Mouse (Mus musculus): ENCODE measurements around the gene Stat2.

DNA sequence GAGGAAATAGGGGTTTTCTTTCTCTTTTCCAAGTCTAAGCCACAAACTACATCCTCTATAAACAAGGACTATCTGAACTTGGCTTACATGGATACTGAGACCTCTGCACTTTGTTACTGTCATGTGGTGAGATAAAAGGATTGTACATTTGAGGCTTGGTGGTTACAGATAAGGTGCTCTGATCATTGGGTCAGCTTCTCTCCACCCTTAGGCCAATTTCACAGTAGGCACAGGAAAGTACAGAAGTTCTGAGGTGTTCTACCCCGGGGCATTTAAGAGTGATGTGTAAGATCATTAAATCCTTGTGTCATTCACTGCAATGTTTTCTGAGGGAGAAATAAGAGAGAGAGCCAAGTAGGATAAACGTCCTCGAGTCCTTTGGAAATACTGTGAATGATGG, 66.2 kb downstream of the Stat2 start:
- TF ChIP-seq CTCF (IDR thresholded peaks at IDR 0.05; ENCODE audit: insufficient read depth, low read length): no peak
- no peak for TF ChIP-seq POLR2A (IDR thresholded peaks at IDR 0.05; ENCODE audit: borderline replicate concordance, extremely low read depth, low read depth, low read length)
